Mouse (Mus musculus) myocyte (in vitro differentiated cells): ENCODE measurements at regions not wholly inside any gene's neighbourhood (a gene's known extent, or its start where the extent isn't known, plus 50 kb on each side); places are given as distances from the start of the nearest gene placed in this dataset.

Experiments
- H3K27me3 ChIP-seq: one replicate; pipeline ENCODE4 v1.6.1; 2011; ENCODE audit not compliant: control insufficient read depth, insufficient read depth, insufficient read length
- H3K36me3 ChIP-seq: one replicate; pipeline ENCODE4 v1.6.1; 2011; ENCODE audit not compliant: control insufficient read depth, insufficient read depth
- H3K4me2 ChIP-seq: one replicate; pipeline ENCODE4 v1.6.1; 2011; ENCODE audit warnings: low read depth, control low read depth
- H3K4me3 ChIP-seq: one replicate; pipeline ENCODE4 v1.5.1; 2011; ENCODE audit warnings: mild to moderate bottlenecking, control low read depth, moderate library complexity
- H3K79me2 ChIP-seq: one replicate; pipeline ENCODE4 v1.6.1; 2011; ENCODE audit not compliant: control insufficient read depth, insufficient read depth
- H3ac ChIP-seq: one replicate; pipeline ENCODE4 v1.6.1; 2011; ENCODE audit not compliant: control insufficient read depth, insufficient read length
- CEBPB ChIP-seq: IDR thresholded peaks from 2 replicates; pipeline ENCODE4 v1.6.1; 2011; ENCODE audit warnings: mild to moderate bottlenecking, moderate library complexity; ENCODE audit not compliant: poor library complexity, insufficient read depth, severe bottlenecking
- E2F4 ChIP-seq: IDR thresholded peaks from one replicate; pipeline ENCODE4 v1.6.1; 2011; ENCODE audit warnings: mild to moderate bottlenecking, control low read depth, moderate library complexity; ENCODE audit not compliant: insufficient read depth
- MAX ChIP-seq: IDR thresholded peaks from one replicate; pipeline ENCODE4 v1.6.1; 2011; ENCODE audit warnings: low read depth, mild to moderate bottlenecking, control low read depth
- MYOD1 ChIP-seq, 3 experiments: IDR thresholded peaks; one replicate each; pipeline ENCODE4 v1.6.1; 2011; ENCODE audit warnings: control low read depth in 2 of 3, low read depth in 2 of 3, mild to moderate bottlenecking in 2 of 3, moderate library complexity in 1 of 3; ENCODE audit not compliant: insufficient read length in 2 of 3, control insufficient read depth in 1 of 3
- MYOG ChIP-seq, 3 experiments: IDR thresholded peaks; one replicate each; pipeline ENCODE4 v1.6.1; 2011; ENCODE audit warnings: control low read depth in 2 of 3, low read depth in 2 of 3, mild to moderate bottlenecking in 2 of 3; ENCODE audit not compliant: insufficient read length in 2 of 3, control insufficient read depth in 1 of 3, insufficient read depth in 1 of 3
- POLR2A ChIP-seq: IDR thresholded peaks from one replicate; pipeline ENCODE4 v1.6.1; 2011; ENCODE audit warnings: low read depth, mild to moderate bottlenecking, control low read depth, moderate library complexity; ENCODE audit not compliant: insufficient read length
- POLR2AphosphoS2 ChIP-seq: IDR thresholded peaks from one replicate; pipeline ENCODE4 v1.6.1; 2011; ENCODE audit warnings: low read depth, control low read depth; ENCODE audit not compliant: insufficient read length
- REST ChIP-seq: IDR thresholded peaks from one replicate; pipeline ENCODE4 v1.6.1; 2011; ENCODE audit warnings: mild to moderate bottlenecking, control low read depth, moderate library complexity; ENCODE audit not compliant: insufficient read depth, insufficient read length
- SRF ChIP-seq: IDR thresholded peaks from one replicate; pipeline ENCODE4 v1.6.1; 2011; ENCODE audit warnings: low read depth; ENCODE audit not compliant: control insufficient read depth, insufficient read length
- TCF12 ChIP-seq: IDR thresholded peaks from one replicate; pipeline ENCODE4 v1.6.1; 2011; ENCODE audit warnings: mild to moderate bottlenecking, control low read depth; ENCODE audit not compliant: poor library complexity, insufficient read depth, severe bottlenecking
- TCF3 ChIP-seq: IDR thresholded peaks from one replicate; pipeline ENCODE4 v1.6.1; 2011; ENCODE audit warnings: low read depth, control low read depth; ENCODE audit not compliant: insufficient read length
- USF1 ChIP-seq: IDR thresholded peaks from one replicate; pipeline ENCODE4 v1.6.1; 2011; ENCODE audit warnings: low read depth, mild to moderate bottlenecking, control low read depth, moderate library complexity

- TF ChIP-seq SRF, result no peak
- no peak for TF ChIP-seq REST
- no peak for TF ChIP-seq TCF12
- Histone ChIP-seq H3ac (no peak overlapping the region), H3K27me3 (no peaks in the 10 kb centered on the region), H3K4me3 (no peak overlapping the region), H3K4me2 (no peak overlapping the region), H3K79me2 (no peaks in the 10 kb centered on the region), H3K36me3 (no peaks in the 10 kb centered on the region)
Measured at GRCm38 (mm10) chr1:88783083-88783482, 81.1 kb upstream of the Arl4c start.

- no peak overlapping the region for H3K4me3 ChIP-seq
- no peak overlapping the region for H3ac ChIP-seq
- no peak overlapping the region for H3K4me2 ChIP-seq
- no peaks in the 10 kb centered on the region for H3K79me2 ChIP-seq
- H3K36me3 ChIP-seq, result no peaks in the 10 kb centered on the region
- TF ChIP-seq MYOD1 (IDR thresholded peaks at IDR 0.05; ENCODE audit: control insufficient read depth in 1 of 3, insufficient read length in 2 of 3, low read depth in 2 of 3), result no peak
- no peak for TF ChIP-seq E2F4
- TF ChIP-seq MAX, result no peak
- TF ChIP-seq POLR2A, result no peak
- no peak for TF ChIP-seq TCF3
- TF ChIP-seq TCF12, result no peak
- TF ChIP-seq CEBPB, result no peak
- no peak for TF ChIP-seq REST
- no peak for TF ChIP-seq USF1
- no peak for TF ChIP-seq MYOG (IDR thresholded peaks at IDR 0.05; ENCODE audit: control insufficient read depth in 1 of 3, insufficient read depth in 1 of 3, insufficient read length in 2 of 3, low read depth in 2 of 3)
- no peak for TF ChIP-seq SRF
- no peak for TF ChIP-seq POLR2AphosphoS2
- no peaks in the 10 kb centered on the region for H3K27me3 ChIP-seq
Measured at GRCm38 (mm10) chr1:88784866-88785620, 83.0 kb upstream of the Arl4c start.

- TF ChIP-seq TCF12 (no peak), POLR2A (no peak), USF1 (no peak), REST (no peak), POLR2AphosphoS2 (no peak), E2F4 (no peak), TCF3 (no peak), CEBPB (no peak), MYOG (IDR thresholded peaks at IDR 0.05; ENCODE audit: control insufficient read depth in 1 of 3, insufficient read depth in 1 of 3, insufficient read length in 2 of 3, low read depth in 2 of 3) (no peak), MAX (no peak), MYOD1 (IDR thresholded peaks at IDR 0.05; ENCODE audit: control insufficient read depth in 1 of 3, insufficient read length in 2 of 3, low read depth in 2 of 3) (no peak), SRF (no peak)
- H3K4me2 ChIP-seq, result no peak overlapping the region
- H3K36me3 ChIP-seq, result no peaks in the 10 kb centered on the region
- no peaks in the 10 kb centered on the region for H3K27me3 ChIP-seq
- H3K4me3 ChIP-seq, result no peak overlapping the region
- no peaks in the 10 kb centered on the region for H3K79me2 ChIP-seq
- H3ac ChIP-seq, result no peak overlapping the region
Measured at GRCm38 (mm10) chr1:88786066-88786465, 84.0 kb upstream of the Arl4c start.

GRCm38 (mm10) chr1:88790674-88791073 lies 88.7 kb upstream of the Arl4c start:
- TF ChIP-seq CEBPB (no peak), TCF12 (no peak), USF1 (no peak)
- H3K27me3 ChIP-seq, result no peaks in the 10 kb centered on the region
- H3K4me3 ChIP-seq, result no peak overlapping the region
- H3ac ChIP-seq, result no peak overlapping the region
- H3K36me3 ChIP-seq, result no peaks in the 10 kb centered on the region
- no peak overlapping the region for H3K4me2 ChIP-seq
- no peaks in the 10 kb centered on the region for H3K79me2 ChIP-seq

- no peaks in the 10 kb centered on the region for H3K36me3 ChIP-seq
- no peaks in the 10 kb centered on the region for H3K79me2 ChIP-seq
- H3K27me3 ChIP-seq, result no peaks in the 10 kb centered on the region
- TF ChIP-seq SRF (no peak), MAX (no peak), E2F4 (no peak), MYOD1 (IDR thresholded peaks at IDR 0.05; ENCODE audit: control insufficient read depth in 1 of 3, insufficient read length in 2 of 3, low read depth in 2 of 3) (no peak), MYOG (IDR thresholded peaks at IDR 0.05; ENCODE audit: control insufficient read depth in 1 of 3, insufficient read depth in 1 of 3, insufficient read length in 2 of 3, low read depth in 2 of 3) (no peak), TCF12 (no peak), POLR2AphosphoS2 (no peak)
- no peak overlapping the region for H3ac ChIP-seq
- no peak overlapping the region for H3K4me2 ChIP-seq
- no peak overlapping the region for H3K4me3 ChIP-seq
Measured at GRCm38 (mm10) chr1:88794926-88795325, 92.9 kb upstream of the Arl4c start.
